Comparison of ENCODE assay signal across 9 mouse cellular contexts in genomic region chr11:115955195-115955858, GRCm38 (mm10). TPM values are rescaled to one million over a fixed set of nuclear protein-coding genes. Genes with fewer than 3 reads are reported as not detected.
DNase-seq lines count a peak whose midpoint lies in the region; ATAC-seq and TF ChIP-seq lines count a peak whose summit lies in the region.
"Had no signal": no experiment of that assay in that cellular context is flagged by ENCODE, and none has a peak within 500 bp of the region (broad histone marks: within the 10 kb centered on the region; RNA-seq: fewer than 3 reads in every experiment).

No protein-coding gene starts in this region.

- no peak overlapping the region for H3K4me3 ChIP-seq in forebrain, embryonic 13.5 days
- H3K4me3 ChIP-seq in forebrain, embryonic 10.5 days, result no peak overlapping the region
- H3K4me3 ChIP-seq in midbrain, postnatal 0 days (ENCODE audit: low read depth, low read length), result no peak overlapping the region
- no peak overlapping the region for H3K4me3 ChIP-seq in midbrain, embryonic 16.5 days (ENCODE audit: low read depth, low read length)
- H3K4me3 ChIP-seq in hindbrain, embryonic 13.5 days, result no peak overlapping the region
- H3K4me3 ChIP-seq in neural tube, embryonic 15.5 days (replicated peaks), result no peak overlapping the region

- peak overlapping the region; percentile 25; the same call in 1 of the 2 replicates for H3K27ac ChIP-seq in forebrain, embryonic 13.5 days
- H3K27ac ChIP-seq in forebrain, embryonic 10.5 days, result no peak overlapping the region
- no peak overlapping the region for H3K27ac ChIP-seq in midbrain, postnatal 0 days (ENCODE audit: low read depth, low read length)
- no peak overlapping the region for H3K27ac ChIP-seq in midbrain, embryonic 16.5 days (ENCODE audit: low read length)
- H3K27ac ChIP-seq in hindbrain, embryonic 13.5 days, result peak overlapping the region; percentile 77
- peak overlapping the region; percentile 71 for H3K27ac ChIP-seq in neural tube, embryonic 15.5 days (replicated peaks)

- no peaks in the 10 kb centered on the region for H3K9me3 ChIP-seq in forebrain, embryonic 13.5 days (replicated peaks)
- H3K9me3 ChIP-seq in forebrain, embryonic 10.5 days, result no peaks in the 10 kb centered on the region
- H3K9me3 ChIP-seq in midbrain, postnatal 0 days (ENCODE audit: low read length), result no peaks in the 10 kb centered on the region
- H3K9me3 ChIP-seq in midbrain, embryonic 16.5 days (replicated peaks; ENCODE audit: control insufficient read depth, low read length, poor library complexity, severe bottlenecking), result no peaks in the 10 kb centered on the region
- no peaks in the 10 kb centered on the region for H3K9me3 ChIP-seq in hindbrain, embryonic 13.5 days
- H3K9me3 ChIP-seq in neural tube, embryonic 15.5 days (replicated peaks), result no peaks in the 10 kb centered on the region
- H3K9me3 ChIP-seq: G1E had no signal

- peaks cover 89% of the 10 kb centered on the region for H3K36me3 ChIP-seq in forebrain, embryonic 13.5 days (ENCODE audit: poor library complexity, severe bottlenecking)
- peaks cover 88% of the 10 kb centered on the region for H3K36me3 ChIP-seq in forebrain, embryonic 10.5 days (replicated peaks)
- H3K36me3 ChIP-seq in midbrain, postnatal 0 days (ENCODE audit: insufficient read depth, low read length), result peaks cover 46% of the 10 kb centered on the region
- peaks cover 24% of the 10 kb centered on the region for H3K36me3 ChIP-seq in midbrain, embryonic 16.5 days (ENCODE audit: control insufficient read depth, insufficient read depth, low read length)
- H3K36me3 ChIP-seq in hindbrain, embryonic 13.5 days, result peaks cover 71% of the 10 kb centered on the region
- H3K36me3 ChIP-seq in neural tube, embryonic 15.5 days, result peaks cover 52% of the 10 kb centered on the region

- H3K4me2 ChIP-seq in forebrain, embryonic 13.5 days, result no peak overlapping the region
- H3K4me2 ChIP-seq in midbrain, postnatal 0 days (ENCODE audit: low read depth, low read length, poor library complexity, severe bottlenecking), result no peak overlapping the region
- no peak overlapping the region for H3K4me2 ChIP-seq in midbrain, embryonic 16.5 days (ENCODE audit: low read length)
- no peak overlapping the region for H3K4me2 ChIP-seq in hindbrain, embryonic 13.5 days
- H3K4me2 ChIP-seq in neural tube, embryonic 15.5 days, result no peak overlapping the region

- no peak for TF ChIP-seq CTCF in midbrain, postnatal 0 days (IDR thresholded peaks at IDR 0.05)

- 69% methylated on average over 10 of the region's 10 CpGs for WGBS in forebrain, embryonic 13.5 days
- 68% methylated on average over 10 of the region's 10 CpGs for WGBS in forebrain, embryonic 10.5 days
- 70% methylated on average over 10 of the region's 10 CpGs for WGBS in midbrain, postnatal 0 days
- whole genome bisulfite sequencing in midbrain, embryonic 16.5 days, result 62% methylated on average over 10 of the region's 10 CpGs
- WGBS in hindbrain, embryonic 13.5 days, result 45% methylated on average over 10 of the region's 10 CpGs
- WGBS in neural tube, embryonic 15.5 days, result 55% methylated on average over 10 of the region's 10 CpGs

- H3K27me3 ChIP-seq in forebrain, embryonic 13.5 days, result no peaks in the 10 kb centered on the region
- H3K27me3 ChIP-seq in forebrain, embryonic 10.5 days (ENCODE audit: poor library complexity, severe bottlenecking), result no peaks in the 10 kb centered on the region
- no peaks in the 10 kb centered on the region for H3K27me3 ChIP-seq in midbrain, postnatal 0 days (ENCODE audit: insufficient read depth, low read length)
- H3K27me3 ChIP-seq in midbrain, embryonic 16.5 days (ENCODE audit: control insufficient read depth, insufficient read depth, low read depth, low read length), result no peaks in the 10 kb centered on the region
- H3K27me3 ChIP-seq in hindbrain, embryonic 13.5 days, result no peaks in the 10 kb centered on the region
- no peaks in the 10 kb centered on the region for H3K27me3 ChIP-seq in neural tube, embryonic 15.5 days (replicated peaks)

- no peak for DNase-seq in forebrain, embryonic 10.5 days (ENCODE audit: extremely low spot score, low spot score)
- DNase-seq in midbrain, postnatal 0 days (ENCODE audit: low spot score), result peak; percentile 66
- DNase-seq in cerebellum, adult 11-12 months, result no peak

- no peak overlapping the region for H3K9ac ChIP-seq in forebrain, embryonic 13.5 days
- H3K9ac ChIP-seq in midbrain, postnatal 0 days (replicated peaks; ENCODE audit: low read length, poor library complexity, severe bottlenecking), result no peak overlapping the region
- no peak overlapping the region for H3K9ac ChIP-seq in midbrain, embryonic 16.5 days (ENCODE audit: low read depth, low read length)
- peak overlapping the region; percentile 26; the same call in 1 of the 2 replicates for H3K9ac ChIP-seq in hindbrain, embryonic 13.5 days
- no peak overlapping the region for H3K9ac ChIP-seq in neural tube, embryonic 15.5 days (replicated peaks)

- peaks cover 14% of the 10 kb centered on the region; the same call in 1 of the 2 replicates for H3K4me1 ChIP-seq in forebrain, embryonic 13.5 days
- H3K4me1 ChIP-seq in forebrain, embryonic 10.5 days, result peaks cover 27% of the 10 kb centered on the region
- H3K4me1 ChIP-seq in midbrain, postnatal 0 days (ENCODE audit: insufficient read depth, low read length), result no peaks in the 10 kb centered on the region
- no peaks in the 10 kb centered on the region for H3K4me1 ChIP-seq in midbrain, embryonic 16.5 days (ENCODE audit: control insufficient read depth, insufficient read depth, low read length)
- H3K4me1 ChIP-seq in hindbrain, embryonic 13.5 days (replicated peaks), result peaks cover 52% of the 10 kb centered on the region
- H3K4me1 ChIP-seq in neural tube, embryonic 15.5 days, result peaks cover 33% of the 10 kb centered on the region

- no peak; the same call in 1 of the 2 replicates for ATAC-seq in forebrain, embryonic 13.5 days
- ATAC-seq in midbrain, postnatal 0 days (ENCODE audit: low FRiP score), result peak; percentile 20; the same call in 1 of the 2 replicates
- no peak for ATAC-seq in midbrain, embryonic 16.5 days
- ATAC-seq in hindbrain, embryonic 13.5 days (ENCODE audit: low FRiP score), result no peak
- ATAC-seq in neural tube, embryonic 15.5 days (ENCODE audit: low FRiP score), result no peak
- no peak for ATAC-seq in cerebellum, adult (ENCODE audit: insufficient number of reproducible peaks, low FRiP score, low TSS enrichment)

RNA-seq across cellular contexts. Expression of gene Itgb4, which starts 19.2 kb away (rescaled TPM):
- polyA plus RNA-seq in forebrain, embryonic 13.5 days (2015; fragmentation: Nextera tagmentation; extraction: Ambion mirVana), result 0.21 and 0.38 TPM in 2 replicates
- polyA plus RNA-seq in forebrain, embryonic 10.5 days (2016; fragmentation: Nextera tagmentation; extraction: Ambion mirVana), result 0.47 and 0.63 TPM in 2 replicates
- 2.2 and 3.0 TPM in 2 replicates for total RNA-seq in midbrain, postnatal 0 days (2014; rRNA removed)
- polyA plus RNA-seq in midbrain, postnatal 0 days (2015; fragmentation: Nextera tagmentation; extraction: Ambion mirVana), result 1.0 and 1.2 TPM in 2 replicates
- 0.57 and 0.64 TPM in 2 replicates for polyA plus RNA-seq in midbrain, embryonic 16.5 days (2015; fragmentation: Nextera tagmentation; extraction: Ambion mirVana)
- 0.88 and 1.3 TPM in 2 replicates for polyA plus RNA-seq in hindbrain, embryonic 13.5 days (2015; fragmentation: Nextera tagmentation; extraction: Ambion mirVana)
- 2.0 and 4.9 TPM in 2 replicates for polyA plus RNA-seq in neural tube, embryonic 15.5 days (2015; fragmentation: Nextera tagmentation; extraction: Ambion mirVana)

RNA-seq across cellular contexts. Expression of gene Recql5, which starts 22.1 kb away (rescaled TPM):
- polyA plus RNA-seq in forebrain, embryonic 13.5 days (2015; fragmentation: Nextera tagmentation; extraction: Ambion mirVana), result 24.4 and 29.6 TPM in 2 replicates
- 35.0 and 36.6 TPM in 2 replicates for polyA plus RNA-seq in forebrain, embryonic 10.5 days (2016; fragmentation: Nextera tagmentation; extraction: Ambion mirVana)
- total RNA-seq in midbrain, postnatal 0 days (2014; rRNA removed), result 18.9 and 20.4 TPM in 2 replicates
- polyA plus RNA-seq in midbrain, postnatal 0 days (2015; fragmentation: Nextera tagmentation; extraction: Ambion mirVana), result 8.0 and 10.5 TPM in 2 replicates
- 24.3 and 25.2 TPM in 2 replicates for polyA plus RNA-seq in midbrain, embryonic 16.5 days (2015; fragmentation: Nextera tagmentation; extraction: Ambion mirVana)
- 25.0 and 25.9 TPM in 2 replicates for polyA plus RNA-seq in hindbrain, embryonic 13.5 days (2015; fragmentation: Nextera tagmentation; extraction: Ambion mirVana)
- polyA plus RNA-seq in neural tube, embryonic 15.5 days (2015; fragmentation: Nextera tagmentation; extraction: Ambion mirVana), result 19.7 and 22.0 TPM in 2 replicates

RNA-seq across cellular contexts. Expression of gene Sap30bp, which starts 22.2 kb away (rescaled TPM):
- 56.1 and 62.4 TPM in 2 replicates for polyA plus RNA-seq in forebrain, embryonic 13.5 days (2015; fragmentation: Nextera tagmentation; extraction: Ambion mirVana)
- 50.3 and 52.2 TPM in 2 replicates for polyA plus RNA-seq in forebrain, embryonic 10.5 days (2016; fragmentation: Nextera tagmentation; extraction: Ambion mirVana)
- 44.3 and 46.4 TPM in 2 replicates for total RNA-seq in midbrain, postnatal 0 days (2014; rRNA removed)
- polyA plus RNA-seq in midbrain, postnatal 0 days (2015; fragmentation: Nextera tagmentation; extraction: Ambion mirVana), result 43.3 and 54.3 TPM in 2 replicates
- 49.0 and 51.5 TPM in 2 replicates for polyA plus RNA-seq in midbrain, embryonic 16.5 days (2015; fragmentation: Nextera tagmentation; extraction: Ambion mirVana)
- polyA plus RNA-seq in hindbrain, embryonic 13.5 days (2015; fragmentation: Nextera tagmentation; extraction: Ambion mirVana), result 49.9 and 55.3 TPM in 2 replicates
- polyA plus RNA-seq in neural tube, embryonic 15.5 days (2015; fragmentation: Nextera tagmentation; extraction: Ambion mirVana), result 39.0 and 40.5 TPM in 2 replicates

RNA-seq across cellular contexts. Expression of gene Smim6, which starts 43.5 kb away (rescaled TPM):
- polyA plus RNA-seq in forebrain, embryonic 13.5 days (2015; fragmentation: Nextera tagmentation; extraction: Ambion mirVana), result 0.80 and 0.86 TPM in 2 replicates
- polyA plus RNA-seq in forebrain, embryonic 10.5 days (2016; fragmentation: Nextera tagmentation; extraction: Ambion mirVana), result 0.83 and 1.7 TPM in 2 replicates
- not detected in 2 replicates for total RNA-seq in midbrain, postnatal 0 days (2014; rRNA removed)
- polyA plus RNA-seq in midbrain, postnatal 0 days (2015; fragmentation: Nextera tagmentation; extraction: Ambion mirVana), result 0.26 TPM in 1 of 2 replicates, not detected in the other
- 0.44 and 0.87 TPM in 2 replicates for polyA plus RNA-seq in midbrain, embryonic 16.5 days (2015; fragmentation: Nextera tagmentation; extraction: Ambion mirVana)
- polyA plus RNA-seq in hindbrain, embryonic 13.5 days (2015; fragmentation: Nextera tagmentation; extraction: Ambion mirVana), result 0.88 and 1.0 TPM in 2 replicates
- polyA plus RNA-seq in neural tube, embryonic 15.5 days (2015; fragmentation: Nextera tagmentation; extraction: Ambion mirVana), result 0.68 and 3.1 TPM in 2 replicates
- polyA plus RNA-seq: G1E had no signal

RNA-seq across cellular contexts. Expression of gene Smim5, which starts 55.6 kb away (rescaled TPM):
- polyA plus RNA-seq in forebrain, embryonic 13.5 days (2015; fragmentation: Nextera tagmentation; extraction: Ambion mirVana), result 1.4 and 1.5 TPM in 2 replicates
- 1.2 and 2.4 TPM in 2 replicates for polyA plus RNA-seq in forebrain, embryonic 10.5 days (2016; fragmentation: Nextera tagmentation; extraction: Ambion mirVana)
- not detected in 2 replicates for total RNA-seq in midbrain, postnatal 0 days (2014; rRNA removed)
- 1.3 and 1.5 TPM in 2 replicates for polyA plus RNA-seq in midbrain, postnatal 0 days (2015; fragmentation: Nextera tagmentation; extraction: Ambion mirVana)
- polyA plus RNA-seq in midbrain, embryonic 16.5 days (2015; fragmentation: Nextera tagmentation; extraction: Ambion mirVana), result 1.4 and 1.5 TPM in 2 replicates
- polyA plus RNA-seq in hindbrain, embryonic 13.5 days (2015; fragmentation: Nextera tagmentation; extraction: Ambion mirVana), result 2.0 and 2.7 TPM in 2 replicates
- 2.2 and 8.1 TPM in 2 replicates for polyA plus RNA-seq in neural tube, embryonic 15.5 days (2015; fragmentation: Nextera tagmentation; extraction: Ambion mirVana)

Comparison
In these comparisons a context has a peak if more than half of its experiments do, and no peak if none do; other contexts are left out.
1. H3K27ac ChIP-seq: peak in forebrain, embryonic 13.5 days (single experiment), hindbrain, embryonic 13.5 days (single experiment) and neural tube, embryonic 15.5 days (single experiment); none in forebrain, embryonic 10.5 days (single experiment), midbrain, postnatal 0 days (single experiment) and midbrain, embryonic 16.5 days (single experiment).